Mouse (Mus musculus): ENCODE data around the gene Sox5.

- TF ChIP-seq POLR2A (IDR thresholded peaks at IDR 0.05; ENCODE audit: control insufficient read depth, extremely low read depth, insufficient read depth, low read length, poor library complexity), result no peak
- TF ChIP-seq CTCF (IDR thresholded peaks at IDR 0.05; ENCODE audit: borderline replicate concordance, control insufficient read depth, extremely low read depth, insufficient read depth, low read length, poor library complexity), result no peak
Measured at GRCm38 (mm10) chr6:144723530-144724144, 58.1 kb downstream of the Sox5 start.
